Mouse (Mus musculus): Measurements from ENCODE around the gene Cpt1a. TPM values are rescaled to one million over a fixed set of nuclear protein-coding genes. Genes with fewer than 3 reads are reported as not detected.
A peak's percentile ranks its signal among the peaks of the same experiment; 100 is the strongest.

Cpt1a gene
- total RNA-seq (2021), result 1 to 10 TPM; 7.1 to 8.8 TPM
- long read RNA-seq, experiment 1, full-length matches to known transcripts, result 6 of 9 reads
- long read RNA-seq, experiment 1, partial matches to known transcripts, result 1 of 9 reads
- long read RNA-seq, experiment 1, other reads (novel, unspliced or antisense), result 2 of 9 reads
- long read RNA-seq, experiment 2, full-length matches to known transcripts, result 4 of 7 reads
- long read RNA-seq, experiment 2, partial matches to known transcripts, result 0 of 7 reads
- long read RNA-seq, experiment 2, other reads (novel, unspliced or antisense), result 3 of 7 reads

DNA sequence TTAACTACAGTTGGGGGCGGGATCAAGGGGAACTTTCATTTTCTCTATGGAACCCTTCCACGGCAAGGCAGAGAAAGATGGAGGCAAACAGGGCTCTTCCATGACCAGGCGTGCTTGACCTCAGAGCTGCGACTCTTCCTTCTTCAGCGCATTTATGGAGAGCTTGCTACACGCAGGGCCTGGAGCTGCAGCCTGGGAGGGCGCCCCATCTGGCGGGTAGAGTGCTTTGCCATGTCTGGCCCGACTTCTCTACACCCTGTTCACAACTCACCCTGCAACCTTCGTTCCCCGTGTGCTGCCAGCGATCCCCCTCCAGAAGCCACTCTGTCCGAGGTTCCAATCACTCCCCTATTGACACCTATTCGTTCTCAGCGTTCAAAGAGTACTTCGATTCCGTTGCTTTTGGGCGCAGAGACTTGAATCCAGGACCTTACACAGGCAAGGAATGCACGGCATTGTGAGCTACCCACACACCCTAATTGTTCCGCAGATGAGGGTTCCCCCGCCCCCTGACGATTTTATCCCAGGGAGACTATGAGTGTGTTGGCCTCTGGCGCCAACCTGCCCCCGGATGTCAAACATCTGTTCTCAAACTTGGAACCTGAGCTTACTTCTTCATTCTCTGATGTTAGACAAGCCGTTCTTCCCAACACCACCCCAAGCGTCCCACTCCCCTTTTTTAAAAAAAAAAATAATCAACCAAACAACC is at the start of gene Cpt1a:
Gene Cpt1a, plus strand, starts transcription at position 74 of the 709 bp plus-strand sequence.
- peak within 1 kb of the TSS; percentile 75 for H3K4me3 ChIP-seq
- intact Hi-C loops (cut with DNase I), result loop anchor here (2.0 to 5.0 kb wide), 2 partner anchors 35 to 40 kb away; partner anchors contain the start of genes Ighmbp2 and Mrpl21
- peak within 1 kb of the TSS; percentile 92 for H3K27ac ChIP-seq
- TF ChIP-seq CTCF (IDR thresholded peaks at IDR 0.05), result peak; percentile 61
- DNase-seq, result peak; percentile 70

DNA sequence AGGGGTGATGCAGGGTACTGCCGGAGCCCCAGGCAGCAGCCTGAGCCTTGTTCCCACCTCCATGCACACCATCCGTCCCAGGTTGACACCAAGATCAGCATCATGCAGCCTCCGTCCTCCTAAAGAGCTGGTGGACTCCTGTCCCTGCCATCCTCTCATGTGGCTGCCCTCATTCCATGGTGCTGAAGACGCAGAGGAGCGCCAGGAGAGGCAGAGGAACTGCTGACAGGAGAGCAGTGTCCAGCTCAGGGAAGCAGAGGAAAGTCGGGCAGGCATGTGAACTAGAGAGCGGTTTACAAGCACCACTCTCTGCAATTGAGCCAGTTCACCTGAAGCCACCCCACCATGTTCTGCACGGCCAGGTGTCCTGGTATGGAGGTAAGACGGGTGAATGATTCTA is 48.8 kb upstream of the Cpt1a start:
- intact Hi-C loops (cut with DNase I), result no loop called here
- H3K27ac ChIP-seq, result no peak overlapping the region
- DNase-seq, result no peak
- TF ChIP-seq CTCF (IDR thresholded peaks at IDR 0.05), result no peak
- no peak overlapping the region for H3K4me3 ChIP-seq

DNA sequence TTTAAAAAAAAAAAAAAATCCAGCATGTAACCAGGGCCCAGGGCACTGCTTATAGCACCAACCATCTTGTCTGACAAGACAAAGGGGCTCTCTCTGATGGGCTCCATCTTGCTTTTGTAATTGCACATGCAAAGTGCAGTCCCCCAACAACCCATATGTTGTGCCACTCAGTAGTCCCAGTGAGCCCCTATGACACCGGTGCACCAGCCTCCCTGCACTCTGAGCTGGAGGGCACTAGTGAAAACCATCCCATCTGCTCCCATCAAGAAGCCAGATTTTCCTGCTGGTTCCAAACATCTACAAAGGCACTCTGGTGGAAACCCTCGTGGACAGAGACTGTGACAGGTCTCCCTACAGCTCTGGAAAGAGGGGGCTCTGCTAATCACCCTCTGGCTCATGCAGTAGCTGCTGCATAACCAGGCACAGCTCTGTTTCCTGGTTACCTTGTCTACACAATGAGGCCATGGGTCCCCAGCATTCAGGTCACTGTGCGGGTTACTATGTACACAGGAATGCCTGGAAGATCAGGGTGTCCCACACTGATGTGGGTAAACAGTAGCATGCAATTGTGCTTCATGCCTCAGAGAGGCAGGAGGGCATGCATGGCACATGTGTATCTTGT is 46.3 kb upstream of the Cpt1a start:
- H3K4me3 ChIP-seq, result no peak overlapping the region
- intact Hi-C loops (cut with DNase I), result no loop called here
- no peak overlapping the region for H3K27ac ChIP-seq
- no peak for DNase-seq
- no peak for TF ChIP-seq CTCF (IDR thresholded peaks at IDR 0.05)

DNA sequence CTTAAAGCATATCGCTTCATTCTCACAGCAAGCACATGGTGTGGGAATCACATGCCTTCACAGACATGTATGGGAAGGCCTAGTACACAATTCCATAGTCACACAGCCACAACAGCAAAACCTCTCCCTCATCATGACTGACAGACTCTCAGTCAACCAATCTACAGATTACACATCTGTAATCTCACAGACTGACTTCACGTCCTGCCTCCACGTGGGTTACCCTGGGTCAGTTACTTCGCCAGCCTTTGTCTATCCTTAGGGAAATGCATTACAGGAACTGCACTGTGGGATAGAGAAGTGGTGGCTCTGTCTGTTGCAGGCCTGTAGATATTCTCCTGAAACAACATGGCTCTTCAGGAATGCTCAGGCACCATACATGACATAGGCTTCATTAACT is 40.2 kb upstream of the Cpt1a start:
- TF ChIP-seq CTCF (IDR thresholded peaks at IDR 0.05), result no peak
- DNase-seq, result no peak
- H3K27ac ChIP-seq, result peak overlapping the region; percentile 80
- H3K4me3 ChIP-seq, result peak overlapping the region; percentile 81
- intact Hi-C loops (cut with DNase I), result loop anchor here (2.0 kb wide), 1 partner anchor 41 kb away; the partner anchor contains the start of gene Cpt1a

DNA sequence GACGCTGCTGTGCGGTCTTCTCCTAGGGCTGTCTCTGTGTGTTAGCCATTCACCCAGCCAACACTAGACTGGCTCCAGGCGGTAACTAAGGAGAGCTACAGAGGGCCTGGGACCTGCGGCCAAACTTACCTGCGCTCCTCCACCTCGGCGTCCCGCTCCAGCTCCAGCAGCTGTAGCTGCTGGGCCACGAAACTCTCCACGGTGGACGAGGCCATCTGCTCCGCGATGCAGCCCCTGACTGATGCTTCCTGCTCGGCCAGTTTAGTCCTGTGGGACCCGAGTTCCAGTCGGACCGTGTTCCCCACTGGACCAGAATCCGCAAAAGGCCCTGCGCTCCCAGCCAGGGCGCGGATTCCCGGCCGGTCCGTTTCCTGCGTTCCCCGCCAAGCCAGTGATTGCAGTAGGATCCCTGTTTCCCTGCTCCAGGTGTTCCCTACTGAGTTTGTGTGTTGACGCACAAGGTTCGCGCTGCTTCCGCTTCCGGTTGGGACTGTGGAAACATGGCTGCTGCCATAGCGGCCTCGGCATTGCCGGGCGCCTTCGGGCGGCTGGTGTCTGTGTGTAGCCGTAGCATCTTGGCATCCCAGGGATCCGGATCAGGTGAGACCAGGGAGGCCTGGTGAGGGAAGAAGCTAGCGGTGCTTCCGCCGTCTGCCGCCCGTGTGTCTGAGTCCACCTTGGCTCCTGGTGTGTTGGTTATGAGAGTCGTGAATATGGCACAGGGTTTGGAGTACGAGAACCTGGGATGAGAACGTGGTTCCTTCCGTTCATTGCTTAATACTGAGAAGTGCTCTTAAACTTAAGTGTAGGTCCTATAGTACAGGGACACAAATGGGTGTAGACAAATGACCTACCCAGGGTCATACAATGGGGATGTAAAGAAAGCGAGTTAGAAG is 39.3 kb upstream of the Cpt1a start, which contains the start of the genes Mrpl21 and Ighmbp2:
Gene Mrpl21, plus strand, starts transcription at position 330 of the 896 bp plus-strand sequence.
Gene Ighmbp2, minus strand, starts transcription at position 446 of the 896 bp plus-strand sequence.
- Histone ChIP-seq H3K4me3 (peak within 1 kb of the TSS; percentile 81), H3K27ac (peak within 1 kb of the TSS; percentile 80)
- intact Hi-C loops (cut with DNase I), result loop anchor here (2.0 kb wide), 1 partner anchor 40 kb away; the partner anchor contains the start of gene Cpt1a
- TF ChIP-seq CTCF (IDR thresholded peaks at IDR 0.05), result no peak
- peak; percentile 92 for DNase-seq

DNA sequence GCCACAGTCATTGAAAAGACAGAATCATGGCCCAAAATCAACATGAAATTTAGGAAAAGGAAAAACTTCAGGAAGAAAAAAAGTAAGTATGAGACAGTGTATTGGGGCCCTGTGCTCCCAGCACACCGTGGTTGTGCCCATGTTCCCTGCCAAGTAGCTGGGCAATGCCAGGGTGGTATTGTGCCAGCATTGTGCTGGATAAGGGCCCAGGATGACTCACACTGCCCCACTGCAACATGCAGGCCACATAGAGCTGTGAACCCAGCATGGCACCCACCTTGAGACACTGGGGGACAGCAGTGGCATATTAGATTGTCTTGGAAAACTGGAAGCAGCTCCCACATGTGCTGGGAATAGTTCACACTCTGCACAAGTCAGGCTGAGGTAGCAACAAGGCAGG is 33.1 kb upstream of the Cpt1a start:
- no peak for TF ChIP-seq CTCF (IDR thresholded peaks at IDR 0.05)
- intact Hi-C loops (cut with DNase I), result no loop called here
- Histone ChIP-seq H3K4me3 (no peak overlapping the region), H3K27ac (no peak overlapping the region)
- peak; percentile 40 for DNase-seq

DNA sequence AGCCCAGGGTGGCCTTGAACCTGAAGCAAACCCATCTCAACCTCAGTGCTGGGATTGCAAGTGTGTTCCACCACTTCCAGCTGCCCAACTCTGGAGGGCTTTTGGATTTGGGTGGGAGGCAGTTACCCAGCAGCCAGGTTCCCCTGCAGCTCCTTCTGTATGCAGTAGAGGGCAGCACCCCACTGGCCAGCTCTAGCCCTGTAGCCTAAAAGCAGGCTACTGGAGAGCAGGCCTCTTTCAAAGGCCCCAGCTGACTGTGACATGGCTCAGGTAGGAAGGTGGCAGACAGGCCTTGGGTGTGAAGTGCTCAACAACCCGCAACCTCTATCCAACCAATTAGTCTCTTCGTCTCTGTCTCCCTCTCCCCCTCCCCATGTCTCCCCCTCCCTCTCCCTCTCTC is 30.1 kb upstream of the Cpt1a start:
- DNase-seq, result peak; percentile 69
- intact Hi-C loops (cut with DNase I), result loop anchor here (2.0 kb wide), 2 partner anchors 63 to 159 kb away; no protein-coding TSS in a partner anchor
- H3K27ac ChIP-seq, result no peak overlapping the region
- no peak overlapping the region for H3K4me3 ChIP-seq
- peak; percentile 95 for TF ChIP-seq CTCF (IDR thresholded peaks at IDR 0.05)

DNA sequence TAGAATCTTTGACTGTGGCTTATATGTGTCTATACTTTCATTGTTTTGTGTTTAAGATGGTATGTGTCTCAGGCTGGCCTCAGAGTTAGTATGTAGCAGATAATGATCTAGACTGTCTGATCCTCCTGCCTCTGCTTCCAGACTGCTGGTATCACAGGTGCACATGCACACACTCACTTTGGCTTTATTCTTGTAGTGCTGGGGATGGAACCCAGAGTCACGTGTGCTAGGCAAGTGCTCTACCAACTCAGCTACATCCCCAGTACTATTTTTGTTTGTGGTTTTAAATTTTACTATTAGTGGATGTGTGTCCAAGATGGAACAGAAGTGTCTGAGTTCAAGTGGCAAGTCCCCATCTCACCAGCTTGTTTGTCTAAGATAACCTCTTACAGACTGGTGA is 29.1 kb upstream of the Cpt1a start:
- TF ChIP-seq CTCF (IDR thresholded peaks at IDR 0.05), result no peak
- H3K4me3 ChIP-seq, result no peak overlapping the region
- H3K27ac ChIP-seq, result no peak overlapping the region
- no peak for DNase-seq
- intact Hi-C loops (cut with DNase I), result loop anchor here (2.0 kb wide), 2 partner anchors 62 to 158 kb away; no protein-coding TSS in a partner anchor

DNA sequence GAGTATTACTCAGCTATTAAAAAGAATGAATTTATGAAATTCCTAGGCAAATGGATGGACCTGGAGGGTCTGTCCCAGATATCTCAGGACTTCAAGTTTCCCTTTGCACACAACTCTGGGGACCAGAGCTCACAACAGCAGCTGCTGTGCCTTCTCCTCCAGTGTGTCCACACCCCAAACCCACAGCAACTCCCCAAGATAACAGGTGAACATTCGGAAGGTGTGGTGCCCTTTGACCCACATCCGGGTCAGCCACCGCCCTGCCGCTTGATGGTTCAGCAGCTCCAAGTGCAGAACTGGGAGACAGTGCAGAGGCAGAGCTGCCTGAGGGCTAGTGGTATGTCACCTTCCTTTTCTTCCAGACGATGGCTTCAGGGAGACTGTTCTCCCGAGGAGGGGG is 26.9 kb upstream of the Cpt1a start:
- intact Hi-C loops (cut with DNase I), result no loop called here
- DNase-seq, result no peak
- TF ChIP-seq CTCF (IDR thresholded peaks at IDR 0.05), result no peak
- Histone ChIP-seq H3K27ac (no peak overlapping the region), H3K4me3 (no peak overlapping the region)

DNA sequence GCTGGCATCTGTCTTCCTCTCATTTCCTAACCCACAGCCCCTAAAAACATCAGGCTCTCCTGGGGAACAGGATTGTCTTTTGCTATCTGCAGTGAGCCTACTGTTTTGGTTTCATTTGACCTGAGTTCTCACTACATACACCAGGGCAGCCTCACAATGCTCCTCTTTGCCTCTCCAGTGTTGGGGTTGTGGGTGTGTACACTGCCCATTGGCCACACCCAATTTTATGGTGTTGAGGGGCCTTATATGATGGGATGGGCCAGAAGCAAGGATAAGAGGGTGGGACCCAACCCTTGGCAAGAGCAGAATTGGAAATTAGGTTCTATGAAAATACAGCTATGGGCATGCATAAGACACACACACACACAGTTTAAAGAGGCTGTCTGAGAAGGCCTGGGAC is 25.1 kb upstream of the Cpt1a start:
- TF ChIP-seq CTCF (IDR thresholded peaks at IDR 0.05), result no peak
- no peak for DNase-seq
- H3K4me3 ChIP-seq, result no peak overlapping the region
- H3K27ac ChIP-seq, result no peak overlapping the region
- intact Hi-C loops (cut with DNase I), result no loop called here

DNA sequence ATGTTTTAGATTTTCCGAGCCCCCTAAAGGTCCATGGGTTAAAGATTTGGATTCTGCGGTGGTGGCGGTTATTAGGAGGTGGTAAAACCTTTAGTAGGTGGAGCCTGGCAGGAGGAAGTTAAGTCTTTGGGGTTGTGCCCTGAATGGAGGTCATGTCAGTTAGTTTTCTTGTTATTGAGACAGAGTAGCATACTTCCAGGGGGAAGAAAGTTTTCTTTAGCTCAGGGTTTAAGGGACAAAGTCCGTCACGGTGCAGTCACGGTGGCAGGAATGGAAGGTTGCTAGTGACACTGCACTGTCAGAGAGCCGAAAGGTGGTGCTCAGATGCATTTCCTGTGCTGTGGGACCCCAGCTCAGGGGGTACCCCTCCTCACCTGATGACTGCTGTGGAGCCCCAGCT is 24.4 kb upstream of the Cpt1a start:
- intact Hi-C loops (cut with DNase I), result no loop called here
- no peak for TF ChIP-seq CTCF (IDR thresholded peaks at IDR 0.05)
- DNase-seq, result no peak
- Histone ChIP-seq H3K27ac (no peak overlapping the region), H3K4me3 (no peak overlapping the region)

DNA sequence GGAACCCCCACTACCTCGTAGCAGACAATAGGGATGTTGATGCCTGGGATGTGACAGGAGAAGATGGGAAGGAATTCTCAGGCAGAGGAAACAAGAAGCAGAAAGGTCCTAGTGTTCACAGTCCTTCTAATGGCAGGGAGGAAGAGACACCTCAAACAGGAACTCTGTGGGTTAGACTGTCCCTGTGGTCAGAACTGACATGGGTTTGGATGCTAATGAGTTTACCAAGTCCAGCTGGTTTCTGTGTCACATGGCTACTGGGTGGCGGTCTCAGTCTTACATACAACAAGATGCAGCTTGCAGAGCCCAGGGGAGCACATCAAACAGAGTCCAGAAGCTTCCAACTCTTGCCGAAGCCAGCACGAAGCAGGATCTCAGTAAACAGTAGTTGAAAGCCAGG is 18.1 kb upstream of the Cpt1a start:
- intact Hi-C loops (cut with DNase I), result no loop called here
- H3K4me3 ChIP-seq, result no peak overlapping the region
- TF ChIP-seq CTCF (IDR thresholded peaks at IDR 0.05), result no peak
- no peak for DNase-seq
- no peak overlapping the region for H3K27ac ChIP-seq

All from gastrocnemius, adult 2 months (tissue).